Mouse (Mus musculus) liver, postnatal 0 days (tissue): ENCODE results near the gene Casq1. TPM values are rescaled to one million over a fixed set of nuclear protein-coding genes. Genes with fewer than 3 reads are reported as not detected.

Experiments
- ATAC-seq: fragments of 200-750 bp; cut with Nextera tagmentation; 2 replicates; pipeline ENCODE4 v1.8.0; 2017; ENCODE audit warnings: mild to moderate bottlenecking, moderate library complexity
- DNase-seq: peaks from one replicate; pipeline ENCODE4 v3.0.0-alpha.2; 2016
- H3K27ac ChIP-seq: fragments of 300-500 bp; sonication (generic); 2 replicates; pipeline ENCODE4 v1.5.1; 2014; ENCODE audit warnings: antibody characterized with exemption, moderate library complexity, mild to moderate bottlenecking, low read depth
- H3K27me3 ChIP-seq: fragments of 300-500 bp; sonication (generic); 2 replicates; pipeline ENCODE4 v1.6.1; 2014; ENCODE audit warnings: low read length, control low read depth, mixed read lengths; ENCODE audit not compliant: insufficient read depth
- H3K36me3 ChIP-seq: fragments of 300-500 bp; sonication (generic); replicated peaks from 2 replicates; pipeline ENCODE4 v1.6.1; 2014; ENCODE audit warnings: mild to moderate bottlenecking, control low read depth, low read length, moderate library complexity, mixed read lengths; ENCODE audit not compliant: insufficient read depth
- H3K4me1 ChIP-seq: fragments of 300-500 bp; sonication (generic); 2 replicates; pipeline ENCODE4 v1.6.1; 2014; ENCODE audit warnings: antibody characterized with exemption, mild to moderate bottlenecking, control low read depth; ENCODE audit not compliant: insufficient read depth
- H3K4me2 ChIP-seq: fragments of 300-500 bp; sonication (generic); 2 replicates; pipeline ENCODE4 v1.6.1; 2014; ENCODE audit warnings: low read depth, mild to moderate bottlenecking, low read length, moderate library complexity, mixed read lengths
- H3K4me3 ChIP-seq: fragments of 300-500 bp; sonication (generic); 2 replicates; pipeline ENCODE4 v1.5.1; 2014; ENCODE audit warnings: low read depth, low read length
- H3K9ac ChIP-seq: fragments of 300-500 bp; sonication (generic); replicated peaks from 2 replicates; pipeline ENCODE4 v1.6.1; 2014; ENCODE audit warnings: mild to moderate bottlenecking, moderate library complexity
- H3K9me3 ChIP-seq: fragments of 300-500 bp; sonication (generic); 2 replicates; pipeline ENCODE4 v1.6.1; 2016; ENCODE audit warnings: mild to moderate bottlenecking, control low read depth, low read length, mixed read lengths
- CTCF ChIP-seq: sonication (generic); IDR thresholded peaks from 2 replicates; pipeline ENCODE4 v1.5.1; 2016; ENCODE audit warnings: antibody characterized with exemption, low read depth
- EP300 ChIP-seq: IDR thresholded peaks from 2 replicates; pipeline ENCODE4 v1.6.1; 2016; ENCODE audit warnings: antibody characterized with exemption, low read depth, mild to moderate bottlenecking
- WGBS: fragments of 180-500 bp; shearing (Covaris S2); extraction: QIAGEN DNeasy Blood & Tissue Kit; methylation state at CpG from one replicate; pipeline ENCODE4 v1.1.7; 2014; ENCODE audit not compliant: insufficient replicate concordance; 5-methylcytosine and 5-hydroxymethylcytosine counted together
- polyA plus RNA-seq: library from polyadenylated mRNA; unstranded; fragments of >200 nt; fragmentation: Nextera tagmentation; extraction: Ambion mirVana; gene quantifications from 2 replicates; pipeline ENCODE4 v1.2.1, GENCODE M21; 2015

The Casq1 gene
- polyA plus RNA-seq, 1 experiment from 2014 or later, result 0.61 TPM

DNA sequence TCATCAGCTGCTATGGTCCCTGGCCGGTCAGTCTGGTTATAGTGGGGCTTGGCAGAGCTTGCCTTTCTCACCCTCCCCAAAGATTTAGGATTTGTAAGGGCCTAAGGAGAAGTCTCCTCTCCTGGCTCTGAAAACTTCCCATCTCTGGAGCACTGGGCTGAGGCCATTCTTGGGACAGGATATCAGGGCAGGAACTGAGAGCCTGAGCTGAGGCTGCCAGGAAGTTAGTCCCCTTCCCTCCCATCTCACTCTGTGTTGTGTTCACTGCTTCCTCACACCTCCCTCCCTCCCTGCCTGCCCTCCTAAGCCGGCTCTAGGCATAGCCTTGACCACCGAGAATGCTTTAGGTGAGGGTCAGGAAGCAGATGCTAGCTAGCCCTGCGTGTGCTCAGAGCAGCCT lies 16.1 kb downstream of the Casq1 start:
- H3K9me3 ChIP-seq, result no peaks in the 10 kb centered on the region
- peaks cover 25% of the 10 kb centered on the region for H3K36me3 ChIP-seq
- 28% methylated on average over 4 of the region's 4 CpGs for WGBS
- no peak for TF ChIP-seq EP300
- TF ChIP-seq CTCF, result no peak
- no peak overlapping the region for H3K9ac ChIP-seq
- H3K27ac ChIP-seq, result peak overlapping the region; percentile 39; the same call in 1 of the 2 replicates
- peaks cover 19% of the 10 kb centered on the region for H3K4me1 ChIP-seq
- no peak for DNase-seq
- no peak overlapping the region for H3K4me2 ChIP-seq
- H3K27me3 ChIP-seq, result no peaks in the 10 kb centered on the region
- no peak overlapping the region for H3K4me3 ChIP-seq
- no peak for ATAC-seq

DNA sequence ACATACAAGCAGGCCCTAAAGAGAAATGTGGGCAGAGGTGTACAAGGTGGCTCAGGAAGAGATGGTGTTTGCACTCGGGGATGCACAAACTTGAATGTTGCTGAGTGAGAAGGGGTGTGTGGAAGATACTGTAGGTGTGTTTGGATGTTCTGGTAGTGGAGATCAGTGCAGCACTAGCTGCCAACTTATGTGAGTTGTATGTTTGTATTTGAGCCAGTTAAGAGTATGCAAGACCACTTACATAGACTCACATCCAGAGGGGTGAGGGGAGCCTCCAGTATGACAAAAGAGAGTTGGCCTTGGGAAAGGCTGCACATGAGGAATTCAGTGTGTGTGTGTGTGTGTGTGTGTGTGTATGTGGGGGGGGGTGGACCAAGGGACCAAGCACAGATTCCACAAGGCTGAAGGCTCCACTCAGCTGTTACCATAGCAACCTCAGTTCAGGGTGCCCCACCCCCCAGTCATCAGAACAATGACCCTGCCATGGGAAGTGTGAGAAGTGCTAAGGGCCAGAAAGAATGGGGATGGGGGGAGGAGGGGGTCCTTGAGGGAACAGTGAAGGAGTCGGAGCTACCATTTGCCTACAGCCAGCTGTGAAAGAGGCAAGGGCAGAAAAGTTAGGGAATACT lies 16.7 kb downstream of the Casq1 start:
- H3K36me3 ChIP-seq, result peaks cover 31% of the 10 kb centered on the region
- H3K27ac ChIP-seq, result no peak overlapping the region
- peaks cover 19% of the 10 kb centered on the region for H3K4me1 ChIP-seq
- TF ChIP-seq CTCF (no peak), EP300 (no peak)
- no peaks in the 10 kb centered on the region for H3K27me3 ChIP-seq
- ATAC-seq, result no peak
- no peak overlapping the region for H3K4me3 ChIP-seq
- 66% methylated on average over 2 of the region's 2 CpGs for WGBS
- H3K9ac ChIP-seq, result no peak overlapping the region
- no peaks in the 10 kb centered on the region for H3K9me3 ChIP-seq
- no peak for DNase-seq
- H3K4me2 ChIP-seq, result no peak overlapping the region

DNA sequence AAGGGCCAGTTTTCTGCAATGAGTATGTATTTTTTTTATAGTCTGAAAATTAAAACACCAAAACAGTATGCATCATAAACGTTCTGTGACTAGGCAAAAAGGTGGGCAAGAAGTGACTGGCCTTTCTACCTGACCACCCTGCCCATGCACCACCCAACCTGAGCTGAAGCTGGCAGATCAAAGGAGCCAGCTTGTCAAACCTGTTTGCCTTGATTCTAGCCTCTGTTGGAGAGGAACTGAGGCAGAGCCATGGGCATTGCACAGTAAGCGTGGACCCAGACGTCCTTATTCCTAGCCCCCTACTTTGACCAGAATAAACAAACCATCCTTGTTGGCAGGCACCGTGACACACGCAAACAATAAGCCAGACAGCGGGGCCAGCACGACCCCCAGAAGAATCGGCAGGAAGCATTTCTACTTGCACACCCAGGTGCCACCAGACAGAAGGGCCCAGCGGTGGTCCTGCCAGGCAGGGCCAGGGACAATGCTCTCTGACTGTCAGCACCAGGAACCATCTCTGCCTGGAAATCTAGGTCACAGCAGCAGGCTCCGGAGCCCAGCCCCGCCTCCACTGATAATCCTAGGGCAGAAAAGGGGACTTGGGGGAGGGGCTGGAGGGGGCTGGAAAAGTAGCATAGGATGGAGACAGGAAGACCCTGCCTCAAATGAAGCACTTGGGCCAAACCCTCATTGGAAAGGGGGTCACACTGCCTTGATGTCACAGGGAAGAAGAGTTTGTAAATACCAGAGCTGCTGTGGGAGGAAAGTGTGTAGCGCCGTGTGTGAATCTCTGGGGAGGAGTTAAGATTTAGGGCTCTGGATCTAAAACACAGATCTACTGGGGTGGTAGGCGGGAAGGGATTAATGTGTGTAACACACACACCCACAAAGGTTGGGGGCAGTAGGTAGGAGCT lies 17.4 kb downstream of the Casq1 start:
- H3K4me1 ChIP-seq, result peaks cover 19% of the 10 kb centered on the region
- no peaks in the 10 kb centered on the region for H3K27me3 ChIP-seq
- TF ChIP-seq CTCF, result no peak
- no peak for TF ChIP-seq EP300
- no peaks in the 10 kb centered on the region for H3K9me3 ChIP-seq
- DNase-seq (peak; percentile 16), ATAC-seq (no peak)
- no peak overlapping the region for H3K9ac ChIP-seq
- H3K27ac ChIP-seq, result no peak overlapping the region
- WGBS, result 60% methylated on average over 14 of the region's 14 CpGs
- peaks cover 38% of the 10 kb centered on the region for H3K36me3 ChIP-seq
- no peak overlapping the region for H3K4me3 ChIP-seq
- no peak overlapping the region for H3K4me2 ChIP-seq

DNA sequence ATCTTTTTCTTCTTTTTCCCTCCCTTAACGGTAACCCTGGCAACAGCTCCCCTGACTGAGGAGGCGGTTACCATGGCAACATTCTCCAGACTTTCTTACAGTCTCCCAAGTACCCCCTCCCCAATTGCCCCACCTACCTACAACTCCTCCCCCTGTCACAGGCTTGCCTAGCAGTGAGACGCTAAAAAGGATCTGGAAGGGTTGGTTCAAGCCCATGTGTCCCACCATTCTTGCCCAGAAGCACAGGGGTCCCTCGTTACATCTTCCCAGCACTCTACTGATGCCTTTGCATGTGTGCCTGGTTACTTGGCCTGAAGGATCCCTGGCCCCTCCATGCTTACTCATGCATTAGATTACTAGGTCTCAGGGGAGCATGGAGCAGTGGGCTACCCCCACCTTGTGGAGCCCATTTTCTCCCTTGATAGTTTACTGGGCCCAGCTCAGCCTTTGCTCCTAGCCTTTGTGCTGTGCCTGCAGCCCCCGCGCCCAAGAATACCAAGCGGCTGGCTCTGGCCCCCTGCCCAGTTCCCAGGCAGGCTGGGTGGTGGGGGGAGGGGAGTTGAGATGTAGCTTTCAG lies 18.7 kb downstream of the Casq1 start:
- ATAC-seq, result no peak
- WGBS, result 75% methylated on average over 7 of the region's 7 CpGs

DNA sequence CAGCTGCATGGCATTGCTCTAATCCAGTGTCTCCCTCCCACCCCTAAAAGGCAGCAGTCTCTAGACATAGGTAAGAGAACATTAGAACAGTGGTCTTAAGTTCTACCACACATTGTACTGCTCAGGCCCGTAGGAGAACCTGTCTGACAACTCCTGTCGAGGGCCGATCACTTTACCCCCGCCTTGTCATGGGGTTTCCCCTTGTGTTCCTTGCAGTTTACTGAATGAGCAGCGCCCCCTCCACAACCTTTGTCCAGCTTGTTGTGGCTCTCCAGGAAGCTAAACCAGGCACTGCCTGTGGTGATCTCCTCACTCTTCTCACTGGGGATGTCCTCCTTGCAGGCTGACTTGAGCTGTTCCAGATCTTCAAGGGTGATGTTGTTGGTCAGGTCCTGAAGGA lies 19.5 kb downstream of the Casq1 start:
- TF ChIP-seq EP300, result no peak
- no peak for TF ChIP-seq CTCF
- H3K9ac ChIP-seq, result no peak overlapping the region
- no peak overlapping the region for H3K4me3 ChIP-seq
- H3K4me1 ChIP-seq, result peaks cover 8% of the 10 kb centered on the region; the same call in 1 of the 2 replicates
- no peaks in the 10 kb centered on the region for H3K9me3 ChIP-seq
- WGBS, result 78% methylated on average over 5 of the region's 5 CpGs
- ATAC-seq (no peak), DNase-seq (peak; percentile 11)
- H3K4me2 ChIP-seq, result no peak overlapping the region
- H3K36me3 ChIP-seq, result peaks cover 59% of the 10 kb centered on the region
- H3K27me3 ChIP-seq, result no peaks in the 10 kb centered on the region
- no peak overlapping the region for H3K27ac ChIP-seq

More for the DNA sequence above, 18.7 kb downstream of the Casq1 start:
- DNase-seq, result peak; percentile 18
- peaks cover 51% of the 10 kb centered on the region for H3K36me3 ChIP-seq
- H3K4me3 ChIP-seq, result no peak overlapping the region
- TF ChIP-seq CTCF, result no peak
- no peak for TF ChIP-seq EP300
- H3K27me3 ChIP-seq, result no peaks in the 10 kb centered on the region
- H3K4me2 ChIP-seq, result no peak overlapping the region
- H3K9me3 ChIP-seq, result no peaks in the 10 kb centered on the region
- H3K4me1 ChIP-seq, result peaks cover 12% of the 10 kb centered on the region
- no peak overlapping the region for H3K27ac ChIP-seq
- H3K9ac ChIP-seq, result no peak overlapping the region

DNA sequence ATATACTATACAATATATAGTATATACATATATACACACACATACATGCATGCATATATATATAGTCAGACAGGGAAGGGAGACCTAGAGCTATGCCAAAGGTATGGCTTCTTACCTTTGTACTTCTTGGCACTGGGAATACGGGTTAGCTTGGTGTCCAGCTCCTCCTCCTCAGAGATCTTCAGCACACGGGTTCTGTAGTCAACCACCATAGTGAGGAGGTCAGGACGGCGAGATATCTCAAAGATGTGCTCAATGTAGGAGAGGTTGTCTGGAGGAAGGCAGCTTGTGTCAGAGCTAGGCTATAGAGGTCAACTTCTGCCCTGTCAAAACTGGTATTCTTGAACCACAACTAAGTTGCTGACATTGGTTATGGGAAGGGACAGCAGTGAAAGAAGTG lies 20.7 kb downstream of the Casq1 start:
- DNase-seq (no peak), ATAC-seq (no peak)
- no peak for TF ChIP-seq CTCF
- TF ChIP-seq EP300, result no peak
- WGBS, result 85% methylated on average over 4 of the region's 4 CpGs
- H3K9ac ChIP-seq, result no peak overlapping the region
- no peak overlapping the region for H3K27ac ChIP-seq
- peaks cover 71% of the 10 kb centered on the region for H3K36me3 ChIP-seq
- H3K4me2 ChIP-seq, result no peak overlapping the region
- peaks cover 8% of the 10 kb centered on the region; the same call in 1 of the 2 replicates for H3K4me1 ChIP-seq
- H3K9me3 ChIP-seq, result no peaks in the 10 kb centered on the region
- no peaks in the 10 kb centered on the region for H3K27me3 ChIP-seq
- H3K4me3 ChIP-seq, result no peak overlapping the region
